Mouse (Mus musculus): ENCODE data around the gene Zcchc7. TPM values are rescaled to one million over a fixed set of nuclear protein-coding genes. Genes with fewer than 3 reads are reported as not detected.

Zcchc7 gene
- 58.8 and 58.9 TPM in 2 replicates for polyA plus RNA-seq (2014; fragmentation: Nextera tagmentation; extraction: Ambion mirVana)

DNA sequence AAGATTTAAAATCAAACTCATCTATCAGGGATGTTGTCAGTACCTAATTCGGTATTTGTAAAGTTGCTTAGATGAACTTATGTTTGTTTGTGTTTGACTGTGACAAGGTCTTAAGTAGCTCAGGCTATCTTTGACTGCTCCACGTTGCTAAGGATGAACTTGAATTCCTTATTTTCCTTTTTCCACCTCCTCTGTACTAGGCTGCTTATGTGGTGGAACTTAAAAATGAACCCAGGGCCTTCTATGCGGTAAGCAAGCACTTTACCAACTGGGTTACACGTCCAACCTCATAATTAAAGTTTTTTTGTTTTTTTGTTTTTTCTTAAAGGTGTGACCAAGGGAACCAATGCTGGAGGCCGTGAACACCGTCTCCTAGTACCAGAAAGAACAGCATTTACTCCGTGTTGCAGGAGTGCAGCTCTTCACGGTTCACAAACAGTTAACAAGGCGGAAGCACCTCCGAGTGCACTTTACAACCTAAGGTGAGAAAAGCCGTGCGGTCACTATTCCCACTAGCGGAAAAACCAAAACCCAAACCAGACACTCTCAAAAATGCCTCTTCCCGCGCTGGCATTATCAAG lies at the start of gene Zcchc7:
Gene Zcchc7, plus strand, starts transcription at position 325 of the 581 bp plus-strand sequence.
- peak within 1 kb of the TSS; percentile 74 for H3K4me2 ChIP-seq (replicated peaks; ENCODE audit: low read depth, low read length)
- 0 out of 2 replicates have a peak, but pooled peaks cover 3% of the 10 kb centered on the region for H3K4me1 ChIP-seq (ENCODE audit: control insufficient read depth, insufficient read depth, low read length)
- H3K27me3 ChIP-seq (ENCODE audit: control insufficient read depth, insufficient read depth, low read length), result no peaks in the 10 kb centered on the region
- no peaks in the 10 kb centered on the region for H3K9me3 ChIP-seq (ENCODE audit: control insufficient read depth, low read depth, low read length)
- ATAC-seq (ENCODE audit: insufficient number of reproducible peaks, insufficient read depth, low FRiP score, low read depth), result peak; percentile 58
- H3K9ac ChIP-seq (replicated peaks; ENCODE audit: low read depth, low read length), result peak within 1 kb of the TSS; percentile 90
- no peaks in the 10 kb centered on the region for H3K36me3 ChIP-seq (ENCODE audit: control insufficient read depth, insufficient read depth, low read length)
- H3K4me3 ChIP-seq (ENCODE audit: low read depth, low read length), result peak within 1 kb of the TSS; percentile 98
- 4% methylated on average over 15 of the region's 15 CpGs for WGBS
- H3K27ac ChIP-seq (ENCODE audit: low read length), result peak within 1 kb of the TSS; percentile 91

DNA sequence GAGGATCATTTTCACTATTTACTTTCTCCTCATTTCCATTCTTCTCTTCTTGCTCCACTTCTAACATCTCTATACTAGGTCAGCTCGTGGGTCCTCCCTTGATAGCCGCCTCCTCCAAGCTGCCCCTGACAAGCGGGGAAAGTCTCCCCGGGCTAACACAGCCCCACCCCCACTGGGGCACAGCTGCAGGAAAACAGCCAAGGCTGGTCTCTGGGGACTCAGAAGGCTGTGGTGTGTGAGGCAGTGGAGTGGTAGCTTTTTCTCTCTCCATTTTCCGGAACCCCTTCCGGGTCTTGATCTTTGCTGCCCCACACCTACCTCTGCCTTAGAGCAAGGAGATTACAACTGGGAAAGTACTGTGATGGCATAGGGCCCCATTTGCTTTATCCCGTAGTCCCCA lies 49.7 kb upstream of the Zcchc7 start:
- H3K4me3 ChIP-seq (ENCODE audit: low read depth, low read length), result no peak overlapping the region
- H3K9ac ChIP-seq (replicated peaks; ENCODE audit: low read depth, low read length), result no peak overlapping the region
- WGBS, result 7% methylated on average over 7 of the region's 7 CpGs
- H3K27me3 ChIP-seq (ENCODE audit: control insufficient read depth, insufficient read depth, low read length), result peaks cover 80% of the 10 kb centered on the region
- H3K4me2 ChIP-seq (replicated peaks; ENCODE audit: low read depth, low read length), result no peak overlapping the region
- H3K9me3 ChIP-seq (ENCODE audit: control insufficient read depth, low read depth, low read length), result no peaks in the 10 kb centered on the region
- no peak overlapping the region for H3K27ac ChIP-seq (ENCODE audit: low read length)
- no peak for ATAC-seq (ENCODE audit: insufficient number of reproducible peaks, insufficient read depth, low FRiP score, low read depth)
- H3K4me1 ChIP-seq (ENCODE audit: control insufficient read depth, insufficient read depth, low read length), result peaks cover 3% of the 10 kb centered on the region
- no peaks in the 10 kb centered on the region for H3K36me3 ChIP-seq (ENCODE audit: control insufficient read depth, insufficient read depth, low read length)

DNA sequence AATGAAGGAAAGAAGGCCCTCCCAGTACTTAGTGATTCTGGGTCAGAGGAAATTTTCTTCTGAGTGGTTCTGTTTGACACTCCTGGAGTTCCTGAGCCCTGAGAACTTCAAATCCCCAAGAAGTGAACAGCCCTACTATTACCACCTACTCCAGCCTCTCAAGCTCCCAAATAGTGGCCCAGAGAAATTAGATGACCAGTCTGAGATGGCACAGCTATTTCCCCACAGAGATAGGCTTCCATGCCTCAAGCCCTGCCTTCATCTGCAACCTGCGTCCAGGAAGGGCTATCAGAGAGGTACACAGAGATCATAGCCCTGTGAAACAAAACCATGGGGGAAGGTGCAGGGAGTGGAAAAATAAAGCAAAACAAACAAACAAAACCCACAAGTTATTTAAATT lies 48.8 kb upstream of the Zcchc7 start:
- Histone ChIP-seq H3K4me1 (ENCODE audit: control insufficient read depth, insufficient read depth, low read length) (peaks cover 3% of the 10 kb centered on the region), H3K4me2 (replicated peaks; ENCODE audit: low read depth, low read length) (no peak overlapping the region), H3K27ac (ENCODE audit: low read length) (no peak overlapping the region), H3K36me3 (ENCODE audit: control insufficient read depth, insufficient read depth, low read length) (no peaks in the 10 kb centered on the region), H3K27me3 (ENCODE audit: control insufficient read depth, insufficient read depth, low read length) (peaks cover 83% of the 10 kb centered on the region), H3K9me3 (ENCODE audit: control insufficient read depth, low read depth, low read length) (no peaks in the 10 kb centered on the region), H3K9ac (replicated peaks; ENCODE audit: low read depth, low read length) (no peak overlapping the region), H3K4me3 (ENCODE audit: low read depth, low read length) (no peak overlapping the region)
- 27% methylated on average over 1 of the region's 1 CpGs for WGBS
- no peak for ATAC-seq (ENCODE audit: insufficient number of reproducible peaks, insufficient read depth, low FRiP score, low read depth)

- no peak overlapping the region for H3K27ac ChIP-seq (ENCODE audit: low read length)
- 42% methylated on average over 8 of the region's 8 CpGs for WGBS
- ATAC-seq (ENCODE audit: insufficient number of reproducible peaks, insufficient read depth, low FRiP score, low read depth), result no peak
- peaks cover 3% of the 10 kb centered on the region for H3K4me1 ChIP-seq (ENCODE audit: control insufficient read depth, insufficient read depth, low read length)
- H3K27me3 ChIP-seq (ENCODE audit: control insufficient read depth, insufficient read depth, low read length), result peaks cover 78% of the 10 kb centered on the region
- H3K9ac ChIP-seq (replicated peaks; ENCODE audit: low read depth, low read length), result no peak overlapping the region
- no peaks in the 10 kb centered on the region for H3K9me3 ChIP-seq (ENCODE audit: control insufficient read depth, low read depth, low read length)
- H3K4me3 ChIP-seq (ENCODE audit: low read depth, low read length), result no peak overlapping the region
- no peaks in the 10 kb centered on the region for H3K36me3 ChIP-seq (ENCODE audit: control insufficient read depth, insufficient read depth, low read length)
- H3K4me2 ChIP-seq (replicated peaks; ENCODE audit: low read depth, low read length), result no peak overlapping the region
These were observed 47.4 kb upstream of the Zcchc7 start for GRCm38 (mm10) chr4:44708311-44708710.

GRCm38 (mm10) chr4:44709091-44709695 lies 46.5 kb upstream of the Zcchc7 start:
- Histone ChIP-seq H3K27ac (ENCODE audit: low read length) (no peak overlapping the region), H3K4me3 (ENCODE audit: low read depth, low read length) (no peak overlapping the region)
- ATAC-seq (ENCODE audit: insufficient number of reproducible peaks, insufficient read depth, low FRiP score, low read depth), result no peak

DNA sequence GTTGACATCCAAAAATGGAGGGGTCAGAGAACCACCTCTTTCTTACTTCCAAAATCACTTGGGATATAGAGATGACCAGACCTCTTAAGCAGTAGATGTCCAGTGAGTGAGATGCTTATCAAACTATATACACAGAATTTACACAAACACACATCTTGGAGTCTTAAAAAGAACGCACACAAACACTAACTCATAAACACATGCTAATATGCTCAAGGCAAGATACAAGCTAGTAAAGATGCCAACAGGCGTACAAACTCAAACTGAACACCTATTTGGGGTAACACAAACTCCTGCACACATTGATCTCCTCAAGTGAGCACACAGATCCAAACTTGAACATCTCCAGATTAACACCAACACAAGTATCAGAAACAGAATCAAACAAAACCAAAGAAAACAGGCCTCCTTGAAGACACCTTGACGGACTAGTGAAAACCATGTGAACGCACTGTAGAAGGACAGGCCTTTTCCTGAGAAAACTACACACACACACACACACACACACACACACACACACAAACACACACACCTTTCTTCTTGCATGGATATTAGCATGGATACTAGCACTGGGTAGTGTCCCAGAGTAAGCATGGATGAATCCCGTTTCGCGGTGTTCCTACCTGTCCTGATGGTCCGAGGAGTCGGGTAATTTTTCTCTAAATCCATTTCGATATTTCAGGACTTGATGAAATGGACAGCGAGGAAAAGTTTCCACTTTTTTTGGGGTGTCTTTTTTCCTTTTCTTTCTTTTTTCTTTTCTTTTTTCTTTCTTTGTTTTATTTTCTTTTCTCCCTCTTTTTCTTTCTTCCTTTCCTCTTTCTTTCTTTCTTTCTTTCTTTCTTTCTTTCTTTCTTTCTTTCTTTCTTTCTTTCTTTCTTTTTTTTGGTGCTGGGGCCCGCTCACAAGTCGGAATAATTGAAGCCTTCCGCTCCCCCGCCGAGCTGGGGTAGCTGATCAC lies 45.7 kb upstream of the Zcchc7 start, which contains the start of gene Pax5:
Gene Pax5, minus strand, starts transcription at position 748 of the 961 bp plus-strand sequence.
- 26% methylated on average over 16 of the region's 16 CpGs for WGBS
- no peak for ATAC-seq (ENCODE audit: insufficient number of reproducible peaks, insufficient read depth, low FRiP score, low read depth)
- H3K36me3 ChIP-seq (ENCODE audit: control insufficient read depth, insufficient read depth, low read length), result no peaks in the 10 kb centered on the region
- no peak within 1 kb of the TSS for H3K4me3 ChIP-seq (ENCODE audit: low read depth, low read length)
- H3K9ac ChIP-seq (replicated peaks; ENCODE audit: low read depth, low read length), result no peak within 1 kb of the TSS
- H3K4me2 ChIP-seq (replicated peaks; ENCODE audit: low read depth, low read length), result no peak within 1 kb of the TSS
- no peaks in the 10 kb centered on the region for H3K4me1 ChIP-seq (ENCODE audit: control insufficient read depth, insufficient read depth, low read length)
- peaks cover 78% of the 10 kb centered on the region for H3K27me3 ChIP-seq (ENCODE audit: control insufficient read depth, insufficient read depth, low read length)
- no peak within 1 kb of the TSS for H3K27ac ChIP-seq (ENCODE audit: low read length)
- no peaks in the 10 kb centered on the region for H3K9me3 ChIP-seq (ENCODE audit: control insufficient read depth, low read depth, low read length)

More at GRCm38 (mm10) chr4:44709091-44709695, 46.5 kb upstream of the Zcchc7 start:
- H3K9me3 ChIP-seq (ENCODE audit: control insufficient read depth, low read depth, low read length), result no peaks in the 10 kb centered on the region
- H3K27me3 ChIP-seq (ENCODE audit: control insufficient read depth, insufficient read depth, low read length), result peaks cover 78% of the 10 kb centered on the region
- no peak overlapping the region for H3K4me2 ChIP-seq (replicated peaks; ENCODE audit: low read depth, low read length)
- H3K36me3 ChIP-seq (ENCODE audit: control insufficient read depth, insufficient read depth, low read length), result no peaks in the 10 kb centered on the region
- no peaks in the 10 kb centered on the region for H3K4me1 ChIP-seq (ENCODE audit: control insufficient read depth, insufficient read depth, low read length)
- no peak overlapping the region for H3K9ac ChIP-seq (replicated peaks; ENCODE audit: low read depth, low read length)

GRCm38 (mm10) chr4:44710701-44711097 lies 45.0 kb upstream of the Zcchc7 start:
- no peak overlapping the region for H3K4me3 ChIP-seq (ENCODE audit: low read depth, low read length)
- no peak for ATAC-seq (ENCODE audit: insufficient number of reproducible peaks, insufficient read depth, low FRiP score, low read depth)
- H3K4me1 ChIP-seq (ENCODE audit: control insufficient read depth, insufficient read depth, low read length), result no peaks in the 10 kb centered on the region
- no peak overlapping the region for H3K9ac ChIP-seq (replicated peaks; ENCODE audit: low read depth, low read length)
- no peak overlapping the region for H3K27ac ChIP-seq (ENCODE audit: low read length)
- WGBS, result under 1% methylated on average over 30 of the region's 30 CpGs
- no peaks in the 10 kb centered on the region for H3K9me3 ChIP-seq (ENCODE audit: control insufficient read depth, low read depth, low read length)
- H3K4me2 ChIP-seq (replicated peaks; ENCODE audit: low read depth, low read length), result no peak overlapping the region
- peaks cover 75% of the 10 kb centered on the region for H3K27me3 ChIP-seq (ENCODE audit: control insufficient read depth, insufficient read depth, low read length)
- no peaks in the 10 kb centered on the region for H3K36me3 ChIP-seq (ENCODE audit: control insufficient read depth, insufficient read depth, low read length)

GRCm38 (mm10) chr4:44711136-44711900 lies 44.4 kb upstream of the Zcchc7 start:
- H3K4me1 ChIP-seq (ENCODE audit: control insufficient read depth, insufficient read depth, low read length), result no peaks in the 10 kb centered on the region
- no peaks in the 10 kb centered on the region for H3K36me3 ChIP-seq (ENCODE audit: control insufficient read depth, insufficient read depth, low read length)
- 3% methylated on average over 25 of the region's 25 CpGs for WGBS
- H3K4me3 ChIP-seq (ENCODE audit: low read depth, low read length), result no peak overlapping the region
- no peak overlapping the region for H3K27ac ChIP-seq (ENCODE audit: low read length)
- no peak overlapping the region for H3K9ac ChIP-seq (replicated peaks; ENCODE audit: low read depth, low read length)
- ATAC-seq (ENCODE audit: insufficient number of reproducible peaks, insufficient read depth, low FRiP score, low read depth), result no peak
- H3K9me3 ChIP-seq (ENCODE audit: control insufficient read depth, low read depth, low read length), result no peaks in the 10 kb centered on the region
- H3K27me3 ChIP-seq (ENCODE audit: control insufficient read depth, insufficient read depth, low read length), result peaks cover 72% of the 10 kb centered on the region
- no peak overlapping the region for H3K4me2 ChIP-seq (replicated peaks; ENCODE audit: low read depth, low read length)
